Mouse (Mus musculus) erythroblast, embryonic 14.5 days (primary cell): ENCODE measurements around the gene Bcdin3d. TPM values are rescaled to one million over a fixed set of nuclear protein-coding genes. Genes with fewer than 3 reads are reported as not detected.
A peak's percentile ranks its signal among the peaks of the same experiment; 100 is the strongest.

Experiments
- H3K27me3 ChIP-seq: 2 replicates; pipeline ENCODE4 v1.6.1; 2012; ENCODE audit warnings: inconsistent platforms; ENCODE audit not compliant: control insufficient read depth
- H3K36me3 ChIP-seq: 2 replicates; pipeline ENCODE4 v1.6.1; 2012; ENCODE audit warnings: mild to moderate bottlenecking, inconsistent platforms; ENCODE audit not compliant: control insufficient read depth
- H3K4me1 ChIP-seq: 2 replicates; pipeline ENCODE4 v1.6.1; 2012; ENCODE audit warnings: inconsistent platforms; ENCODE audit not compliant: control insufficient read depth
- H3K4me3 ChIP-seq: replicated peaks from 2 replicates; pipeline ENCODE3; 2012; ENCODE audit warnings: moderate library complexity, mild to moderate bottlenecking, inconsistent platforms
- H3K9me3 ChIP-seq: 2 replicates; pipeline ENCODE4 v1.6.1; 2012; ENCODE audit warnings: low read length, inconsistent platforms, mixed read lengths; ENCODE audit not compliant: control insufficient read depth
- GATA1 ChIP-seq: IDR thresholded peaks from 2 replicates; pipeline ENCODE4 v1.6.1; 2012; ENCODE audit warnings: low read length, inconsistent platforms, mixed read lengths
- TAL1 ChIP-seq: IDR thresholded peaks from 3 replicates; pipeline ENCODE4 v1.6.1; 2012; ENCODE audit warnings: low read length, inconsistent platforms, mixed read lengths
- polyA plus RNA-seq: library from polyadenylated mRNA; stranded (reverse); fragments of >175 nt; gene quantifications from 2 replicates; pipeline ENCODE4 v1.2.3, GENCODE M21; 2012

The Bcdin3d gene
- polyA plus RNA-seq, 1 experiment, result 0.28 TPM

DNA sequence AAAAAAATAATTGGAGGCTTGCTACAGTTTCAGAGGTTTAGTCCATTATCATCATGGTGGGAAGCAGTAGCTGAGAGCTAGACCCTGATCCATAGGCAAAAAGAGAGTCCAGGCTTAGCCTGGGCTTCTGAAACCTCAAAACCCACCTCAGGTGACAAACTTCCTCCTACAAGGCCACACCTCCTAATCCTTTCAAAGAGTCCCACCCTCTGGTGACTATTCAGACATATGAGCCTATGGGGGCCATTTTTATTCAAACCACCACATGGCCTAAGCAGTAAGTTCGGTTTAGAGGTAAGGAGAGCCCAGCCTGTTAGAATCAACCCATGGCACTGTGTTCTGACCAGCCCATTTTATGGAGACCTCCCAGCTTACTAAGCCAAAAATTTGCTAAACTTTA, 1.3 kb upstream of the Bcdin3d start:
- TF ChIP-seq GATA1 (no peak), TAL1 (no peak)
- H3K27me3 ChIP-seq, result no peaks in the 10 kb centered on the region
- H3K36me3 ChIP-seq, result no peaks in the 10 kb centered on the region
- no peak overlapping the region for H3K4me3 ChIP-seq
- H3K4me1 ChIP-seq, result peaks cover 20% of the 10 kb centered on the region
- H3K9me3 ChIP-seq, result no peaks in the 10 kb centered on the region

DNA sequence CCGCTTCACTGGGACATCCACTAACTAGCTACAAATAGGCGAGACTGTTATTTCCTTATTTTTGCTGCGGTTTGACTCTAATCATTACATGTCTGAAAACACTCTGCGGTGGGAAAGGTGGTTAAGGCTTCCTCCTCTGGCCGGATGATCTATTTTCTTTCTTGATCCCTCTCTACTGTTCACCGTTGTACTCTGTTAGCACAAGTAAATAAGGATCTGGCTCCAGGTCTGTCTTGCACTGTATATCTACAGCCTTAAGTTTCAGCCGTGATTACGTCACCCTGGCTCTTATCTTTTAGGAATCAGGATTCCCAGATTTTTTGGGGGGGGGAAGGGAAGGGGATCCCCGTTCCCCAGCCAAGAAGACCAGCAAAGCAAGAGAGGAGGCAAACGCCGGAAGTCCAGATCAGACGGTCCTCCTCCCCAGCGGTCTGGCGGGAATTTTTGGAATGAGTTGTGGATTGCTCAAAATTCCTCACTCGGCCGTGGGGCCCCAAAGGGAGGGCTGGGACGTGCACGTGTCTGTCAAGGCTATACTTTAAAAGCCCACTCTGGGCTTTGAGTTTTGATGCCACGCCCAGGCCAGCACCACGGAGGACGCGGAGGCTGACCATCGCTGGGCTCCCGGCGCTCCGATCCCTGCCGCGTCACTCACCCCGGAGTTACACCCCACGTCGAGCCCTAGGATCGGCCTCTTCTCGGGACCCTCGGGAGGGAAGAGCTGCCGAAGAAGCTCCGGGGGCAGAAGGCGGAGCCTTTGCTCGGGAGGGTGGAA, 542 bp downstream of the Bcdin3d start:
- H3K9me3 ChIP-seq, result no peaks in the 10 kb centered on the region
- peaks cover 26% of the 10 kb centered on the region for H3K4me1 ChIP-seq
- peak overlapping the region; percentile 87 for H3K4me3 ChIP-seq
- no peaks in the 10 kb centered on the region for H3K27me3 ChIP-seq
- peaks cover 6% of the 10 kb centered on the region for H3K36me3 ChIP-seq
- no peak for TF ChIP-seq GATA1
- no peak for TF ChIP-seq TAL1

GRCm38 (mm10) chr15:99472972-99473371, 1.6 kb downstream of the Bcdin3d start:
- no peaks in the 10 kb centered on the region for H3K27me3 ChIP-seq
- H3K4me1 ChIP-seq, result peaks cover 26% of the 10 kb centered on the region
- H3K9me3 ChIP-seq, result no peaks in the 10 kb centered on the region
- no peak for TF ChIP-seq GATA1
- no peak for TF ChIP-seq TAL1
- H3K36me3 ChIP-seq, result peaks cover 6% of the 10 kb centered on the region
- no peak overlapping the region for H3K4me3 ChIP-seq

- H3K27me3 ChIP-seq, result no peaks in the 10 kb centered on the region
- H3K36me3 ChIP-seq, result peaks cover 6% of the 10 kb centered on the region
- H3K9me3 ChIP-seq, result no peaks in the 10 kb centered on the region
- H3K4me3 ChIP-seq, result no peak overlapping the region
- peaks cover 26% of the 10 kb centered on the region for H3K4me1 ChIP-seq
- TF ChIP-seq GATA1 (no peak), TAL1 (no peak)
These were observed 2.9 kb downstream of the Bcdin3d start for GRCm38 (mm10) chr15:99471677-99472063.

- H3K9me3 ChIP-seq, result no peaks in the 10 kb centered on the region
- H3K4me3 ChIP-seq, result peak overlapping the region; percentile 18
- TF ChIP-seq TAL1 (no peak), GATA1 (no peak)
- peaks cover 6% of the 10 kb centered on the region for H3K36me3 ChIP-seq
- H3K4me1 ChIP-seq, result peaks cover 26% of the 10 kb centered on the region
- H3K27me3 ChIP-seq, result no peaks in the 10 kb centered on the region
These were observed 3.4 kb downstream of the Bcdin3d start for GRCm38 (mm10) chr15:99470971-99471676.

- Histone ChIP-seq H3K4me3 (peak overlapping the region; percentile 14), H3K4me1 (peaks cover 26% of the 10 kb centered on the region), H3K9me3 (no peaks in the 10 kb centered on the region), H3K27me3 (no peaks in the 10 kb centered on the region), H3K36me3 (peaks cover 6% of the 10 kb centered on the region)
- TF ChIP-seq GATA1, result no peak
- no peak for TF ChIP-seq TAL1
These were observed 4.2 kb downstream of the Bcdin3d start for GRCm38 (mm10) chr15:99470224-99470761.

- H3K4me3 ChIP-seq, result no peak overlapping the region
- no peaks in the 10 kb centered on the region for H3K27me3 ChIP-seq
- H3K36me3 ChIP-seq, result peaks cover 6% of the 10 kb centered on the region
- no peaks in the 10 kb centered on the region for H3K9me3 ChIP-seq
- TF ChIP-seq GATA1 (no peak), TAL1 (no peak)
- H3K4me1 ChIP-seq, result peaks cover 22% of the 10 kb centered on the region
These were observed 4.8 kb downstream of the Bcdin3d start for GRCm38 (mm10) chr15:99469736-99470135.

GRCm38 (mm10) chr15:99469067-99469466, 5.5 kb downstream of the Bcdin3d start:
- Histone ChIP-seq H3K36me3 (peaks cover 6% of the 10 kb centered on the region), H3K9me3 (no peaks in the 10 kb centered on the region), H3K4me3 (no peak overlapping the region), H3K4me1 (peaks cover 16% of the 10 kb centered on the region), H3K27me3 (no peaks in the 10 kb centered on the region)
- no peak for TF ChIP-seq GATA1
- TF ChIP-seq TAL1, result no peak

DNA sequence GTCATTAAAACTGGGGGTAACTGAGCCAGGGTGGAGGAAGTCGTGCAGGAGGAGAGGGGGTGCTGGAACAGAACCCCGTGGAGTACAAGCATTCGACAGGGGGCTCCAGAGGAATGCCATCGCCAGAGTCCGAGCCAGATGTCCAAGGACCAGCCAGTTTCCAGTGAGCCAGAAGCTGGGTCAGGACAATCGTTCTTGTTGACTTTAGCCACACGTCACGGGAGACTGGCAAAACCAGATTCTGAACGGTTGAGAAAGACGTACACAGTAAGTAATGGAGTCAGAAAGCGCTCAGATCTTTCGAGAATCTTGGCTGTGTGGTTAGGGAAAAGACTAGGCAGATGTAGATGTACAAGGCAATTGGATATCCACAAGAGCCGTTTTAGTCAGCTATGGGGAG, 11.3 kb downstream of the Bcdin3d start:
- no peak overlapping the region for H3K4me3 ChIP-seq
- no peaks in the 10 kb centered on the region for H3K36me3 ChIP-seq
- no peaks in the 10 kb centered on the region for H3K27me3 ChIP-seq
- TF ChIP-seq TAL1 (no peak), GATA1 (no peak)
- H3K4me1 ChIP-seq, result peaks cover 3% of the 10 kb centered on the region
- H3K9me3 ChIP-seq, result no peaks in the 10 kb centered on the region
